Mouse (Mus musculus) cerebellum, postnatal 36 days (tissue): ENCODE data around the gene Phgdh.

Experiments
- DNase-seq, 2 experiments: peaks; one replicate each; pipeline ENCODE4 v3.0.0; 2021 to 2022; ENCODE audit warnings: mixed read lengths in 2 of 2

Gene Phgdh

DNA sequence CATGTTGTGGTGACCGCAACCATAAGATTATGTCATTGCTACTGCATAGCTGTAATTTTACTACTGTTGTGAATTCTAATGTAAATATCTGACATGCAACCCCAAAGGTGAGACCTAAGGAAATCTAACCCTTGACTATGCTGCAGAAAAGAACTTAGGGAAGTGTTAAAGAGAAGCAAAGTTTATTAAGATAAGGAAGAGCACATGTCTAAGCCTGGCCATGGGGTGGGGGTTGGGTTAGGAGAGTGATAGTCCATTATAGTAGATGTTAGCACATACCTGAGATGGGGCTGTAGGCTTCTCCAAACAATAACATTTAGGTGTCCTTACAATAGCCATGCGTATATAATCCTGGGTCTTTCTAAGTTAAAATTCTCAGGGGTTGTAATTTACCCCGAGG is 3.4 kb upstream of the Phgdh start:
- no peak for DNase-seq

- no peak for DNase-seq
These were observed 1.2 kb upstream of the Phgdh start for GRCm38 (mm10) chr3:98340818-98341594.

DNA sequence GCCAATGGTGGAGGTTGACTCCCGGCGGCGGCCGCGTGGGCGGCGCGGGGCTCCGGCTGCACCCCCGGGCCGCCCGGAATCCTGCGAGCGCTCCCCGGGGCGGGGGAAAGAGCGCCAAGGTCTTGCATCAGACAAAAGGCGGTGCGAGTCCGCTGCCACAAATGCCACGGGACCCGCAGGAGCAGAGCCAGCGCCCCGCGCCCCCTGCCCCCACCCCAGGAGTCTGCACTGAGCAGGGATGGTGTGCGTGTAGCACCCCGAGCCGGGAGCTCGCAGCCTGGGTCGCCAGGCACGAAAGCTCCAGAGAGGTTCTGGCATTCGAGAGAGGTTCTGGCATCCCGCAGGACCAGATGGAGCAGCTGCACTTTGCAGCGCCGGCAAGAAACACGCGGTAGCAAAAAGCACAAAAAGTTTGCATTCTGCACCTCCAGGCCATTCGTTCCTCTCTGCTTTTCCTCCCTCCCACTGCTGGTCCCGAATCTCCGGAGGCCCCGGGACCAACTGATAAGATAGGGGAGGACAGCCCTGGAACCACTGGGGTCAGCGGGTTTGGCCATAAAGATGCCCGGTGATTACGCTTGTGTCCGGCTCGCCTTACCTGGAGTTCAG is 589 bp downstream of the Phgdh start:
- peak; percentile 20 for DNase-seq

- DNase-seq, result peak; percentile 14 to 22
These were observed 1.2 kb downstream of the Phgdh start for GRCm38 (mm10) chr3:98338584-98339041.

GRCm38 (mm10) chr3:98336661-98337654 is 2.8 kb downstream of the Phgdh start:
- DNase-seq, result no peak

DNA sequence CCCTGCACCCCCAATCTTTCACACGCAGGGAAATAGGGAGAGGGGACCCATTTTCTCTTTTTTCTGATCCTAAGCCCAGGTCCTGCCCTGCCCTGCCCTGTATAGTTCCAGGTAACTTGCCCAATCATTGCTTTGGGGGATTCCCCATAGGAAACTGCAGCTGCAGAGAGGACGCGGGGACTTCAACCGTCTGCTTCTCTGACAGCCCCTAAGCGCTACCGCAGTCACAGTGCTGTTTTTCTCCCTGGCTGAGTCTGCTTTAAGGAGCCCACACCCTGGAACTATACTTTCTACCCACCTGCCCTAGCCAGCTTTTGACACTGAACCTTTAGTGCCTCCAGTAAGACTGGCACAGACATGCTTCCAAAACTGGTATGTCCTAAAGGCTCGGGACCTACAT is 3.9 kb downstream of the Phgdh start:
- no peak for DNase-seq

GRCm38 (mm10) chr3:98335331-98335730 is 4.5 kb downstream of the Phgdh start:
- DNase-seq, result no peak

- no peak for DNase-seq
These were observed 5.8 kb downstream of the Phgdh start for GRCm38 (mm10) chr3:98334010-98334409.

DNA sequence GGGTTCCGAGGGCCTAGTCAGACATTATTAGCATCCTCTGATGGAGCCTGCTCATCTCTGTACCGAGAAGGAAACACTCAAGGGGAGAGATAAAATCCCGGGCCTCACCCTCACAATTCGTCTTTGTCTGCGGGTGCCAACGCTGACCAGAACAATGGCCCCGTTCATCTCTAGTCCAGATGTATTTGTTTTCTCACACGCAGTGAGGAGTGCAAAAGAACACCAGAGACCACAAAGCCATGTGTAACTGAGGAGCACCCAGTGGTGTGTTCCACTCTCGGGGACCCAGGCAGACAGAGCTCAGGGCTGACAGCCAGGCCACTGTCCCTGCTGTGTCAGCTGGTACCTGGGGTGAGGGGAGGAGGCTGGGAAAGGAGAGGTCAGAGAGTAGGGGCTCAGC is 15.6 kb downstream of the Phgdh start:
- no peak for DNase-seq

DNA sequence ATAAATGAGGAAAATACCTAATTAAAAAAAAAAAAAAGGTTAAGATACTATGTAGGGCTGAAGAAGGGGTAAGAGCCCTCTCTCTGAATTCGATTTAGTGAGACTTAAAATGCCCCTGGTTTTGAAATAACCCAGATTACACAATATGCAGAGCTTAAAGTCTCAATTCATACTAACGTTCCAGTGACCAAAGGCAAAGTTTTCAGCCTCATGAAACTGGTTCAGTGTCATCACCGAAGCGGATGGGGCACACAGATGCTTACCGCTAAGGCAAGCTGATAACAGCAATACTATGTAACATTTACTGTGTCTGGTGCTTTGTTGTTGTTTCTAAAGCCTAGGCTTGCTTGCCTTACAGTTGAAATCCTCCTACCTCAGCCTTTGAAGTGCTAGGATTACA is 17.6 kb downstream of the Phgdh start:
- DNase-seq, result no peak

- no peak for DNase-seq
These were observed 20.6 kb downstream of the Phgdh start for GRCm38 (mm10) chr3:98319190-98319589.

- DNase-seq, result no peak
These were observed 22.6 kb downstream of the Phgdh start for GRCm38 (mm10) chr3:98317143-98317542.

DNA sequence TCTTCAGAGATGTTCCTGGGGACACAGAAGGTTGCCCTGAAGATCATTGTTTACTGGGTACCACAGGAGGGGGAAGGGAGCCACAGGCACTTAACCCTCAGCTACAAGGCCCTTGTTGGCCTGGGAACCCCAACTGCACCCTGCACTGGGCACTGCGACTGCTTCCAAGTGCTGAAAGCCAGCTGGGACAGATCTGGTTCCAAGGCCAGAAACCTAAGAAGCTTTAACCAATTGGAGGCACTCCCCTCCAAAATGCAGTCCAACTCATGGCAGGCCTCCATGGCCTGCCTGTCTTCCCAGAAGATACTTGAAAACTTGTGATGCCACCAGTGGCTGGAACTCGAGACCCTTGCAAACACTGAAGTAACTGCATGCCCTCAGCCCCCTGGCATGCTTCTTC is 24.6 kb downstream of the Phgdh start:
- DNase-seq, result no peak

GRCm38 (mm10) chr3:98313294-98314155 is 26.3 kb downstream of the Phgdh start:
- DNase-seq, result no peak

DNA sequence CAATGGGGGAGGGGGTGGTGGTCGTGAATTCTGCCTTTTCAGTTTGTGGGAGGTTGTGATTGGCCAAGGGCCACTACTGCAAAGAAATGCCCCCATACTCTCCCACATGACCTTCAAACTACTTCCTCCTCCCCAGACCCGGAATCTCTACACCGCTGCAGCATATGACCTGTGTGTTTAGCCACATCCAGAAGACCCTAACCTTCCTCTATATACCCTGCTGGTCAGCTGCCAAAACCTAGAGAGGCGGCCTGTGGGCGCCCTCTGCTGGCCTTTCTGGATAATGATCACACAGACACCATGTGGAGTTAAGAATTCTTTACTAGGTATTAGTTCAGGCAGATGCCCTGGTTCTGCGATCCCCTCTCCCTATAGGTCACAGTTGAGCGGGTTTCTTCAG is 26.9 kb downstream of the Phgdh start:
- DNase-seq, result peak; percentile 36 to 37

GRCm38 (mm10) chr3:98310456-98310855 is 29.3 kb downstream of the Phgdh start:
- DNase-seq, result no peak

DNA sequence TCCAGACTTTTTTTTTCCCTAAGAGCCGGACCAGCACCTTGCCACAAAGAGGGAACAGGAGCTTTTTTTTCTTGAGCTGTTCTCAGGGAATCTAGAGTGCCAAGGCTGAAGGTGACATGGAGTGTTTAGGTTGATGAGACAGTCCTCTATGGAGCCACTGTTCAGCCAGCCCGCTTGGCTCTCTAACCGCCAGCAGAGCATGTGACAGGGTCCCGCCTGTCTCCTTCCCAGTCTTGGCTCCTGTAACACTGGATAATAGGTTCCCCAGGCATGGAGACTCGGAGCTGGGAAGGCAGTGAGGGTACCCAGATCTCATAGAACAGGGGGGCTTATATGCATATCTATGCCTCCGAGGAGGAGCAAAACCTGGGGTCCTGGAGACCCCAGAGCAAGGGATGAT is 31.2 kb downstream of the Phgdh start:
- no peak for DNase-seq

GRCm38 (mm10) chr3:98301761-98302160 is 38.0 kb downstream of the Phgdh start:
- no peak for DNase-seq

DNA sequence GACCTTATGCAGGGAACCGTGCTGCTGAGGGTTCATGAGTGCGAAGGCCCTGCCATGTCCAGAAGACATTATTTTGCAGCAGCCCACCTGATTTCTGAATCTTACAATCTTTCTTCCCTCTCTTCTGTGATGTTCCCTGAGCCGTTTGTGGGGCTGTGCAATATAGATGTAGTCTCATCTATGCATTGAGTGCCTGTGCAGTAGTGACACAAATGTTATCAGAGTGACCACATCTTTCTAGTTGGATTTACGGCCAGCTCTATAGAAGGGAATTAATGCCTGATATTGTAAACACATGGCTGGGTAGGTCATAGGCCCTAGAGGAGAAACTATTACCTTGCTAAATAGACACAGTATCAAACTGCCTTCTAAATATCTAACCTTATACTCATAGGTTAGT is 39.5 kb downstream of the Phgdh start:
- DNase-seq, result no peak

- no peak for DNase-seq
These were observed 40.2 kb downstream of the Phgdh start for GRCm38 (mm10) chr3:98299391-98300100.

DNA sequence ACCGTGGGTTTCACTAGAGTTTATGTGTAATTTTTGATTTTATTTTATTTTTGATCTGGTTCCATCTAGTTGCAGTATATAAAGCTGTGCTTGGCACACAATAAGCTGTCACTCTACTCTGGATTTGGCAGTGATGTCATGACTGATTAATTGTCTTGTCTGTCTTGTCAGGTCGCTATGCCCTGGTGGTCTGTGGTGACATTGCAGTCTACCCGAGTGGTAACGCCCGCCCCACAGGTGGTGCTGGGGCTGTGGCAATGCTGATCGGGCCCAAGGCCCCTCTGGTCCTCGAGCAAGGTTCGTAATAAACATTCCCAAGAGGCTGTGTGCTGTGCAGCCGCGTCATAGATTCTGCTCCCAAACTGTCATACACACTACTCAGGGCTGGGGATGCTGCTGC is 43.8 kb downstream of the Phgdh start:
- DNase-seq, result no peak

DNA sequence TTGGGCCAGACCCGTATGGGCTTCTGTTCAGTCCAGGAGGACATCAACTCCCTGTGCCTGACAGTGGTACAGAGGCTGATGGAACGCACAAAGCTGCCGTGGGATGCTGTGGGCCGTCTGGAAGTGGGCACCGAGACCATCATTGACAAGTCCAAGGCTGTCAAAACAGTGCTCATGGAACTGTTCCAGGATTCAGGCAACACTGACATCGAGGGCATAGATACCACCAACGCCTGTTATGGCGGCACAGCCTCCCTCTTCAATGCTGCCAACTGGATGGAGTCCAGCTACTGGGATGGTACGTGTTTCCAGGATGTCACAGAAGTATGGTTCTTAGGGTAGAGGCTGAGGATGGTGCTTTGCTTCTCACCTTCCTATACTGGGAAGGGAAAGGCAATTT is 48.7 kb downstream of the Phgdh start:
- DNase-seq, result no peak
